Mouse (Mus musculus): ENCODE data around the gene Cmas. TPM values are rescaled to one million over a fixed set of nuclear protein-coding genes. Genes with fewer than 3 reads are reported as not detected.
A peak's percentile ranks its signal among the peaks of the same experiment; 100 is the strongest.

Gene Cmas
- polyA plus RNA-seq, 1 experiment, result 35.9 TPM

- no peak for DNase-seq (ENCODE audit: low read depth, low spot score)
- WGBS, result 49% methylated on average over 18 of the region's 18 CpGs
Observed at GRCm38 (mm10) chr6:142788042-142788987, 31.8 kb downstream of the Cmas start.

DNA sequence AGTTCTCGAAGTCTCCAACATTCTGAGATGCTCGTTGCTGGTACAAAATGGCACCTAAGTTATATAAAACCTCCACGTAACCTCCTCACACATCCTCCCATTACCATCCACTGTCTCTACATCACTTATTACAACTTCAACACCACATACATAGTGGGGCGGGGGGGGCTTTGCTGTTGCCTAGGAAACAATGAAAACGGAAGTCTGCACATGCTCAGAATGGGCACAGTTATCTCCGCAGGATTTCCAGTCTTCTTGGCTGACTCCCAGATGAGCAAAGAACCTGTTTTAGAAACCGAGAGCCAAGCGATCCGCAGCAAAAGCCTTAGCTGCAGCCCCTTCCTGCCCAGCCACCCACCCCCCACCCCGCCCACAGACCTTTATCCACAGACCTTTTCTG lies 33.2 kb downstream of the Cmas start:
- WGBS, result 84% methylated on average over 10 of the region's 10 CpGs

DNA sequence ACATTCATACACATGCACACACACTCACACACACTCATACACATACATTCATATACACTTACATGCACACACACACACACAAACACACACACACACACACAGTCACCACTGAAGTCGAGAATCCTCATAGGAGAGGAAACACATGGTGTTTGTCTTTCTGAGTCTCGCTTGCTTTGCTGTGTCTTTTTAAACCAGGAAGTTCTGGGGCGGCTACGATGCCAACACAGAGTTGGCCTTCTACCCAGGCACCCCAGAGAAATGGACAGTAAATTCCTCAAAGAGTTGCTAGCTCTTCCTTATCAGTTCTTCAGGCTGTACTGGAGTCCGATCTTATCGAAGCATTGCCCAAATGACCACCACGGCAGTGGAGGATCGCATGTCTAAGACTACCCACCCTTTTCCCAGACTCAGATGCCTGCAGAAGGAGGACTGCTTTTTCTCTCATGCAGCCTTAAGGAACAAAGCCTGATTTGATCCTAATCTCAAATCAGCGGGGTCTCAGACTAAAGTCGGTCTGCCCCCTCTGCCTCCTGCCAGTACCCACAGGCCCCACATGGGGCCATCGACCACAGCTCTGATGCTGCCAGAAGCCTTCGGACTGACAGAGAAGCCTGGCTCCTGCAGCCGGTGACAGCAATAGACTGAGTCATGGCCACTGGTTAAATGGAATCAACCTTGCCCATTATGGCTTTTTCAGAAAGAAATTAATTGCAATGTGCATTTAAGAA lies 35.9 kb downstream of the Cmas start:
- DNase-seq (ENCODE audit: low read depth, low spot score), result no peak
- 46% methylated on average over 13 of the region's 13 CpGs for WGBS

More for the DNA sequence above, 33.2 kb downstream of the Cmas start:
- DNase-seq (ENCODE audit: low read depth, low spot score), result no peak

DNA sequence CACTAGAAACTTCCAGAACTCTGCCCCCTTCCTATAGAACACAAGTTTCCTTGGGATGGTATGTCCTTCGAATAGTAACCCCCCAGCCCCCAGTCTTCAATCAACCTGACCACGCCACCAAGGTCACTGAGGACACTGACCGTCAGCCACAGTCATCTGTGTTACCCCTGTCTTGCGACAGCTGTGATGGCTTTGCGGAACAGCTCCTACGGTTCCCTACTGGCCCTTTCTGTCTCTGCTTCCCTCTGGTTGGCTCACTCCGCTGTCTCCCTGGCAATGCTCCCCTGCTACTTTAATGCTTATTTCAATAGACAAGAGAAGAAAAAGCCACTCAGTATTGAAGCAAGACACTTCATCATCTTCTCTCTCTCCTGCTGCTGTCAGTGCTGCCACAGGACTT lies 37.0 kb downstream of the Cmas start:
- WGBS, result 69% methylated on average over 7 of the region's 7 CpGs
- DNase-seq (ENCODE audit: low read depth, low spot score), result no peak

DNA sequence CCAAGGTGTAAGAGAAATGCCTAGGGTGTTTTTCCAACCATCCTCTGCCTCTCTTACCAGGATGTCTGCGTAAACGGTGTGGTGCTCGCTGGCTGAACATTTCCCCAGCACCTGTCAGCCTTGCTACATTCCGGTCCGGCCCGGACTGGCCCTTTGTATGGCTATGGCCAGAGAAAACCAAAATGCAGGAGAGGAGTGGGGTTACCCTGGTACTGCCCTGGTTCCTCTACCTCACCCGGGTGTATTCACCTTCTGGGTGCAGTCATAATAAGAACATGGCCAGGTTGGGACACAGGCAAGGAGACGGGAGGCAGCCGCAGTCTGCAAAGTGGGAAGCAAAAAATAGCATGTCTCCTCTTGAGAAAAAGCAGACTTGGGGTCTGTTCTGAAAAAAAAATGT lies 38.6 kb downstream of the Cmas start:
- 83% methylated on average over 9 of the region's 9 CpGs for WGBS

GRCm38 (mm10) chr6:142795655-142796441 lies 39.4 kb downstream of the Cmas start:
- WGBS, result 32% methylated on average over 15 of the region's 15 CpGs
- no peak for DNase-seq (ENCODE audit: low read depth, low spot score)

More for the DNA sequence above, 38.6 kb downstream of the Cmas start:
- DNase-seq (ENCODE audit: low read depth, low spot score), result no peak

GRCm38 (mm10) chr6:142797996-142798395 lies 41.5 kb downstream of the Cmas start:
- DNase-seq (ENCODE audit: low read depth, low spot score), result no peak
- 85% methylated on average over 1 of the region's 1 CpGs for WGBS

- DNase-seq (ENCODE audit: low read depth, low spot score), result no peak
- 62% methylated on average over 9 of the region's 9 CpGs for WGBS
Observed at GRCm38 (mm10) chr6:142798837-142799236, 42.4 kb downstream of the Cmas start.

DNA sequence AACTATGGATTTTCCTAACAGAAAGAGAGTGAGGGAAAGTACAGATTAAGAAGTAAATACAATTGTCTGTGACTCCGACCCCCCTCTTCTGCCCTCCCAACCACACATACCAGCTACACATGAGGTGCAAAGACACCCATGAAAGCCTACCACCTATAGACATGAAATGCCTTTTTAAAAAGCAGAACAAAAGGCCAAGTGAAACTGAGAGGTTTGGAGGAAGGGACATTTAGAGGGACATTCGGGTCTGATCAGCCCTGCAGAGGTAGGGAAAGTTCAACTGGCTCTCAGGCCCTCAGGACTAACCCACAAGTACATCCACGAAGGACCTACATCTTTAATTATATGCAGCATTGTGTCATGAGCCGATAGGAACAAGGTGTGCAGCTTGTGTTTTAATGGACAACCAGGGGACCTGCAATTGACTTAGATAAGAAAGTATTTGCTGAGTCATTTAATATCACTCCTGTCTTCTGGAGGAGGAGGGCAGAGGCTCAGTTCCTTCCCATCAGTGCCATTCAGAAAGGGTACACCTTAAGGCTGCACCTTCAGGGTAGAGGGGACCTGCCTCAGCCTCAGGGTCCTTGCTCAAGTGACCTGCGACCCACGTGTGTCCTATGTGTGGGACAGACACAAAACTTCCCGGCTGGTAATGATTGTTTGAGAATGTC lies 43.4 kb downstream of the Cmas start:
- WGBS, result 49% methylated on average over 7 of the region's 7 CpGs
- DNase-seq (ENCODE audit: low read depth, low spot score), result no peak

DNA sequence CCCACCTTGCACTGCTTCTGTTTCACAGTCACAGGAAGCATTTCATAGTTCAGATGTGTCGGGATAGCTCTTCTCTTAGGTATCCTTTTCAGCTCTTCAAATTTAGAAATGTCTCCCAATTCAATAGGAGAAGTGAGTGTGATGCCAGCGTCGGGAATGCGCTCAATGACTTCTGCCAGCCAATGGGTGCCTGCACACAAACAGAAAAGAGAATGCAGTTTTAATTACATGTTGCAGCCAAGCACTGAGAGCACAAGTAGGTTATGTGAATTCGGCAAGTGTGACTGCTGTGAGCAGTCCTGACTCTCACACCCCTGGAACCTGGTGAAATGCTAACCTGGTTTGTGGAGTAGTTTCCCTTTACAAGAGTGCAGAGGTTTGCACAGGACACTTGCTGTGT lies 45.2 kb downstream of the Cmas start:
- no peak for DNase-seq (ENCODE audit: low read depth, low spot score)
- 83% methylated on average over 5 of the region's 5 CpGs for WGBS

DNA sequence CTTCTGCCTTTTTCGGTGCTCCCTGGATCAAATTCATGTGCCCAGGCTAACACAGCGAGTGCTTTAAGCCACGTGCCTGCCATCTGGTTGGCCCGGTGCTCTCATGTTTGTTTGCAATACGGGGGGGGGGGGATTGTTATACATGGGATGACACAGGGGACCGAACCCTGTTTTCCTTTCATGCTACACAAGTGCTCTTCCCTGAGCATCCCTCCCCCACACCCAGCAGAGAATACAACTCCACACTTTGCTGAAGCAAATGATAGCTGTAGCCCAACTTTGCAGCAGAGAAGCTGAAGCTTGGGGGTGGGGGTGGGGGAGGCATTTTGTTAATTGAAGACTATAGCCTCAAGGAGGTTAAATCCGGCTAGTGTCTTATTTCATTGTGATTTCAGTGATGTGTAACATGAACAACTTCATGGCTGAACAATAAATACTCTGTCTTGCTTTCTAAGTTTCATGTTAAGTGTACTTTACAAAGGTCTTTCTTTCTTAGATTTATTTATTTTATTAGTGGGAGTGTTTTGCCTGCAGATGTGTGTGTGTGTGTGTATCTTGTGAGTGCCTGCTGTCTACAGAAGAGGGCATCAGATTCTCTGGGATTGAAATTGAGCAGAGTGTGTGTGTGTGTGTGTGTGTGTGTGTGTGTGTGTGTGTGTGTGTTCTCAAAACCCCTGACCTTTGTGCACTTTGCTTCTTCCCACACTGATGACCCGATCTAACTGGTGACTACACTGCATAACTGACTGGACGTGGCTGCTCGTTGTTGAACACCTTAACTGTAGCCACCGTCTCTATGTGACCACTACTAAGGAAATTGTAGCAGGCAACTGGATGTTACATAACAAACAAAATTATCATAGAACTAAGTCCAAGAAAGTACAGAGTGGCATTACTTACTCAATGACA lies 46.4 kb downstream of the Cmas start:
- no peak for DNase-seq (ENCODE audit: low read depth, low spot score)

DNA sequence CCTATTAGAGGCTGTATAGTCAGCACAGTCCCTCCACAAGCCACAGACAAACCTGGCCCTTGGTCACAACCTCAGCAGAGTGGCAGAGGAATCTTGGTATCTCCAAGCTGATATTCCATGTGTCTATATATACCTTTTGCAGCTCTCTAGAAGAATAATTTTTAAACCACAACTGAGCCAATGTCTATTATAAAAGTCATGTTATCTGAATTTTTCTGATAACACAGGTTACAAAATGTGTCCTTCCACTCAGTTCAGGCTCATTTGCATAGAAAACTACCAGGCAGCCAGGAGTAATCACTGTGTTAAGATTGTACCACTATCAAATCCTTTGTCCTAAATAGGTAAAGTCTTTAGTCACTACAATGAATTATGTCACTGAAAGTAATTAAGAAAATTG lies 47.9 kb downstream of the Cmas start, which contains the start of gene Sult6b2:
Gene Sult6b2, minus strand, starts transcription at position 101 of the 400 bp plus-strand sequence.
- DNase-seq (ENCODE audit: low read depth, low spot score), result no peak

More for the DNA sequence above, 46.4 kb downstream of the Cmas start:
- 37% methylated on average over 11 of the region's 11 CpGs for WGBS

GRCm38 (mm10) chr6:142806326-142806725 lies 49.8 kb downstream of the Cmas start:
- no peak for DNase-seq (ENCODE audit: low read depth, low spot score)
- 70% methylated on average over 4 of the region's 4 CpGs for WGBS

DNA sequence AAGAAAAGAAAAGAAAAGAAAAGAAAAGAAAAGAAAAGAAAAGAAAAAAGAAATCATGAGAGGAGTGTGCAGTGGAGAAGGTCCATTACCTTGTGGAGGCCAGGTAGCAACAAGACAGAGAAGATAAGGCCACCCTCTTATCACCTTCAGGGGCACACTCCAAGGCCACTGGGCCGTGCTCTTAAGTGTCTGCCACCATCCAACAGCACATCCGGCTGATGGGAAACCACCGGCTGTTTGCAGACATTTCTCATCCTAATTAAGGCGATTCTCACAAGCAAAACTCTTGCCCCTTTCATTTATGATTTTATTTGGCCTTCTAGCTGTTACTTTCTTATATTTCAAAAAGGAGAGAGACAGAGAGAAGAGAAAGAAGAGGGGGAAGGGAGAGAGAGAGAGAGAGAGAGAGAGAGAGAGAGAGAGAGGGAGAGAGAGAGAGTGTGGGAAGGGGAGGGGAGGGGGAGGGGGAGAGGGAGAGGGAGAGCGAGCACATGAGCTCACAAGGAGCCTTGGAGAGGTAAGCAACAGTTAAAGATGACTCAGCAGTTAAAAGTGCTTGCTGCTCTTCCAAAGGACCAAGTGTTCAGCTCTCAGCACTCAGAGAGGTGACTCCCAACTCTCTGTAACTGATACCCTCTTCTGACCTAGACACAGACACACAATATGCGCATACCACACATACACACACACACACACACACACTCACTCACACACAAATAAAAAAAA lies 53.0 kb downstream of the Cmas start:
- no peak for DNase-seq (ENCODE audit: low read depth, low spot score)
- 34% methylated on average over 6 of the region's 6 CpGs for WGBS

GRCm38 (mm10) chr6:142810239-142810638 lies 53.8 kb downstream of the Cmas start:
- 68% methylated on average over 6 of the region's 6 CpGs for WGBS
- DNase-seq (ENCODE audit: low read depth, low spot score), result no peak

DNA sequence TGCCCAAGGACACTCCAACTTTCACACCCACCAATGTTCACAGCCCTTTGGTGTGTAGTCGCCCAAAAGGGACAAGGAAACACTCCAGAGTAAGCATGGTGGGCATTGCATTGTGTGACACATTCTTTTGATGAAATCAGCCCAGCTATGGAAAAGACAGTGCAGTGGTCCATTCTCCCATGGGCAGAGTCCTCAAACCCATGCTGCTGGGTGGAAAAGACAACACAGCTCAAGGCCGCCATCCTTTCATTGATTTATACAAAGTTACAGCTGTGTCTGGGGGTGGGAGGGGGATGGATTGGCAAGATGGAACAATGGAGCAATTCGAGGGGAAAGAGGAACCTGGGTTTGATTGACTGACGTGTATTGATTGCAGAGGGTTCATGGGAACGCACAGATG lies 56.5 kb downstream of the Cmas start:
- DNase-seq (ENCODE audit: low read depth, low spot score), result no peak
- 87% methylated on average over 5 of the region's 5 CpGs for whole genome bisulfite sequencing

- no peak for DNase-seq (ENCODE audit: low read depth, low spot score)
- WGBS, result 20% methylated on average over 10 of the region's 10 CpGs
Observed at GRCm38 (mm10) chr6:142814011-142814410, 57.5 kb downstream of the Cmas start.

GRCm38 (mm10) chr6:142814495-142814921 lies 58.0 kb downstream of the Cmas start:
- WGBS, result 3% methylated on average over 15 of the region's 15 CpGs
- peak; percentile 75 for DNase-seq (ENCODE audit: low read depth, low spot score)

Measured in large intestine, adult 2 months (tissue).